ENCODE assay signal across 12 mouse cellular contexts in the genomic region with DNA sequence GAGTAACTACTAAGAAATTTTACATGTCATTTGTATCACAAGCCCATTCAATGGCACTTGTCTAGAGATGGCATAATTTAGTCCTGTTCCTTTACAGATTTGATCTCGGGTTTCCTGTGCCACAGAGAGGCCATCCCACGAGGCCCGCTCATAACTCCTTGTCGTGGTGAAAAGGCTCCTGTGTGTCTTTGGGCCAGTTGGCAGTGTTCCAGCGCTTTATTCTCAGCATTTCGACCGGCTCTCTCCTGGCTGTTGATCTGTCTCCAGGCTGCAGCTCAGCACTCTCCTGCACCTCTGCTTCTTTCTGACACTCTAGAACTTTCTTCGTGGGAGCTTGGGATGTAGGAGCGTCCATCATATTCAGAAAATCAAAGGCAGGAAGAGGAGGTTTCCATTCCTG.
A peak's percentile ranks its signal among the peaks of the same experiment; 100 is the strongest.
DNase-seq lines count a peak whose midpoint lies in the region.
"Had no signal": no experiment of that assay in that cellular context is flagged by ENCODE, and none has a peak within 500 bp of the region (broad histone marks: within the 10 kb centered on the region; RNA-seq: fewer than 3 reads in every experiment).

No protein-coding gene starts in this region.

- peaks cover 33% of the 10 kb centered on the region; the same call in 1 of the 2 replicates for H3K36me3 ChIP-seq in hindbrain, embryonic 10.5 days

- no peak overlapping the region for H3K4me3 ChIP-seq in hindbrain, embryonic 10.5 days
- H3K4me3 ChIP-seq: hindbrain, embryonic 12.5 days; left cerebral cortex, adult 2 months had no signal

- H3K27me3 ChIP-seq in hindbrain, embryonic 10.5 days (ENCODE audit: insufficient read depth, poor library complexity, severe bottlenecking), result no peaks in the 10 kb centered on the region
- H3K27me3 ChIP-seq: hindbrain, embryonic 12.5 days had no signal

- no peaks in the 10 kb centered on the region for H3K9me3 ChIP-seq in hindbrain, embryonic 10.5 days
- H3K9me3 ChIP-seq: hindbrain, embryonic 12.5 days had no signal

- peak; percentile 9 for DNase-seq in cerebellum, postnatal 36 days
- no peak for DNase-seq in cerebellum, postnatal 4 days (ENCODE audit: low spot score in 2 of 2)
- peak; percentile 53 for DNase-seq in kidney, postnatal 10 days
- no peak for DNase-seq in kidney, adult 9 months
- peak; percentile 15 for DNase-seq in ovary, postnatal 36 days (ENCODE audit: low spot score)
- no peak for DNase-seq in ovary, adult 18-20 months (ENCODE audit: low spot score)
- DNase-seq in hindbrain, embryonic 10.5 days (ENCODE audit: low spot score), result no peak
- no peak for DNase-seq in urinary bladder, postnatal 25 days (ENCODE audit: low spot score)
- DNase-seq: retina, postnatal 1 day; thymus, adult 18-20 months had no signal

- no peaks in the 10 kb centered on the region for H3K4me1 ChIP-seq in hindbrain, embryonic 10.5 days (replicated peaks)
- H3K4me1 ChIP-seq: hindbrain, embryonic 12.5 days had no signal

- WGBS in hindbrain, embryonic 10.5 days, result 86% methylated on average over 9 of the region's 9 CpGs

- no peak overlapping the region for H3K27ac ChIP-seq in hindbrain, embryonic 10.5 days
- H3K27ac ChIP-seq: hindbrain, embryonic 12.5 days; left cerebral cortex, adult 2 months had no signal

Comparison
In these comparisons a context has a peak if more than half of its experiments do, and no peak if none do; other contexts are left out.
1. DNase-seq: peak in cerebellum, postnatal 36 days (2 of 2), kidney, postnatal 10 days (single experiment) and ovary, postnatal 36 days (single experiment); none in cerebellum, postnatal 4 days (0 of 2), kidney, adult 9 months (single experiment), ovary, adult 18-20 months (single experiment), hindbrain, embryonic 10.5 days (single experiment) and urinary bladder, postnatal 25 days (single experiment).